Mouse (Mus musculus): Measurements from ENCODE around the gene Mreg.

- TF ChIP-seq CTCF (IDR thresholded peaks at IDR 0.05; ENCODE audit: low read depth) (no peak), EP300 (optimal IDR thresholded peaks at IDR 0.05) (no peak)
Observed at GRCm38 (mm10) chr1:72238016-72238580, 26.0 kb upstream of the Mreg start.

Measured in stomach, postnatal 0 days (tissue).